22 mouse cellular contexts compared by ENCODE assay signal in genomic region chr6:29247072-29247471, GRCm38 (mm10). TPM values are rescaled to one million over a fixed set of nuclear protein-coding genes. Genes with fewer than 3 reads are reported as not detected.
DNase-seq lines count a peak whose midpoint lies in the region; ATAC-seq and TF ChIP-seq lines count a peak whose summit lies in the region.
"Had no signal": no experiment of that assay in that cellular context is flagged by ENCODE, and none has a peak within 500 bp of the region (broad histone marks: within the 10 kb centered on the region; RNA-seq: fewer than 3 reads in every experiment).

No protein-coding gene starts in this region.

- no peaks in the 10 kb centered on the region for H3K36me3 ChIP-seq in megakaryocyte, embryonic 14.5 days (replicated peaks; ENCODE audit: low read length)
- H3K36me3 ChIP-seq in intestine, postnatal 0 days (ENCODE audit: control insufficient read depth, insufficient read depth): no peaks in the 10 kb centered on the region
- no peaks in the 10 kb centered on the region for H3K36me3 ChIP-seq in neural tube, embryonic 15.5 days
- H3K36me3 ChIP-seq: embryonic facial prominence, embryonic 12.5 days; forebrain, embryonic 12.5 days; heart, embryonic 15.5 days; hindbrain, embryonic 10.5 days had no signal

- H3K4me2 ChIP-seq in intestine, postnatal 0 days (replicated peaks; ENCODE audit: low read depth): no peak overlapping the region
- no peak overlapping the region for H3K4me2 ChIP-seq in neural tube, embryonic 15.5 days
- H3K4me2 ChIP-seq: embryonic facial prominence, embryonic 12.5 days; forebrain, embryonic 12.5 days; heart, embryonic 11.5 days; heart, embryonic 15.5 days; hindbrain, embryonic 14.5 days had no signal

- H3K4me3 ChIP-seq in megakaryocyte, embryonic 14.5 days (replicated peaks): peak overlapping the region; percentile 51
- H3K4me3 ChIP-seq in intestine, postnatal 0 days (ENCODE audit: low read depth, low read length): no peak overlapping the region
- no peak overlapping the region for H3K4me3 ChIP-seq in neural tube, embryonic 15.5 days (replicated peaks)
- H3K4me3 ChIP-seq: embryonic facial prominence, embryonic 12.5 days; forebrain, embryonic 12.5 days; heart, embryonic 15.5 days; hindbrain, embryonic 10.5 days had no signal

- H3K9me3 ChIP-seq in megakaryocyte, embryonic 14.5 days: no peaks in the 10 kb centered on the region
- no peaks in the 10 kb centered on the region for H3K9me3 ChIP-seq in intestine, postnatal 0 days (ENCODE audit: control insufficient read depth)
- H3K9me3 ChIP-seq in neural tube, embryonic 15.5 days (replicated peaks): no peaks in the 10 kb centered on the region
- H3K9me3 ChIP-seq: embryonic facial prominence, embryonic 12.5 days; forebrain, embryonic 12.5 days; heart, embryonic 15.5 days; hindbrain, embryonic 10.5 days had no signal

- H3K27ac ChIP-seq in intestine, postnatal 0 days (ENCODE audit: low read depth, low read length): no peak overlapping the region
- no peak overlapping the region for H3K27ac ChIP-seq in neural tube, embryonic 15.5 days (replicated peaks)
- H3K27ac ChIP-seq: embryonic facial prominence, embryonic 12.5 days; forebrain, embryonic 12.5 days; heart, embryonic 15.5 days; hindbrain, embryonic 10.5 days; hindbrain, embryonic 14.5 days had no signal

- WGBS in intestine, postnatal 0 days: 32% methylated on average over 4 of the region's 4 CpGs
- 16% methylated on average over 4 of the region's 4 CpGs for WGBS in neural tube, embryonic 15.5 days

- peaks cover 24% of the 10 kb centered on the region for H3K4me1 ChIP-seq in megakaryocyte, embryonic 14.5 days
- no peaks in the 10 kb centered on the region for H3K4me1 ChIP-seq in intestine, postnatal 0 days (replicated peaks; ENCODE audit: control insufficient read depth, insufficient read depth, low read length)
- no peaks in the 10 kb centered on the region for H3K4me1 ChIP-seq in neural tube, embryonic 15.5 days
- H3K4me1 ChIP-seq: embryonic facial prominence, embryonic 12.5 days; forebrain, embryonic 12.5 days; heart, embryonic 15.5 days had no signal

- peak; percentile 67 for DNase-seq in NIH3T3 (ENCODE audit: low read depth)
- no peak for DNase-seq in spleen, postnatal 36 days (ENCODE audit: low spot score in 2 of 2)
- DNase-seq: adrenal gland, postnatal 10 days; B cell, adult 2 months; cerebellum, adult 11 months; cerebellum, adult 9-10 months; cerebellum, postnatal 25 days; gastrocnemius, postnatal 10 days; heart, adult 18-20 months had no signal

- ATAC-seq in megakaryocyte, adult 5-6 weeks (ENCODE audit: poor library complexity, severe bottlenecking): no peak
- peak; percentile 59; the same call in 1 of the 2 replicates for ATAC-seq in intestine, postnatal 0 days
- no peak for ATAC-seq in neural tube, embryonic 15.5 days (ENCODE audit: low FRiP score)
- no peak for ATAC-seq in activated CD4-positive, CD25-positive, alpha-beta regulatory T cell, adult 4 months
- ATAC-seq: forebrain, embryonic 16.5 days had no signal

- TF ChIP-seq CTCF in intestine, postnatal 0 days (IDR thresholded peaks at IDR 0.05; ENCODE audit: low read depth): no peak

- H3K9ac ChIP-seq in intestine, postnatal 0 days (ENCODE audit: low read depth, low read length): no peak overlapping the region
- H3K9ac ChIP-seq in neural tube, embryonic 15.5 days (replicated peaks): no peak overlapping the region
- H3K9ac ChIP-seq: embryonic facial prominence, embryonic 12.5 days; forebrain, embryonic 12.5 days; heart, embryonic 15.5 days; hindbrain, embryonic 14.5 days had no signal

- H3K27me3 ChIP-seq in megakaryocyte, embryonic 14.5 days (replicated peaks): peaks cover 25% of the 10 kb centered on the region
- no peaks in the 10 kb centered on the region for H3K27me3 ChIP-seq in intestine, postnatal 0 days (replicated peaks; ENCODE audit: control insufficient read depth, insufficient read depth, low read length)
- H3K27me3 ChIP-seq in neural tube, embryonic 15.5 days (replicated peaks): no peaks in the 10 kb centered on the region
- H3K27me3 ChIP-seq: embryonic facial prominence, embryonic 12.5 days; forebrain, embryonic 12.5 days had no signal

RNA-seq across cellular contexts. Expression of gene Hilpda, which starts 25.2 kb away (rescaled TPM):
- 14.3 and 43.1 TPM in 2 replicates for polyA plus RNA-seq in megakaryocyte, embryonic 14.5 days (2012; ENCODE audit: insufficient read depth, low replicate concordance)
- 2.2 and 7.1 TPM in 2 replicates for total RNA-seq in megakaryocyte, adult 5-6 weeks (2015)
- total RNA-seq in megakaryocyte, adult 5-6 weeks (2017): 1.9 and 3.1 TPM in 2 replicates
- 20.7 and 27.2 TPM in 2 replicates for polyA plus RNA-seq in intestine, postnatal 0 days (2015; fragmentation: Nextera tagmentation; extraction: Ambion mirVana)
- polyA plus RNA-seq in neural tube, embryonic 15.5 days (2015; fragmentation: Nextera tagmentation; extraction: Ambion mirVana): 28.4 and 29.0 TPM in 2 replicates
- polyA plus RNA-seq in activated CD4-positive, CD25-positive, alpha-beta regulatory T cell, adult 4 months (2017; shearing (Covaris generic)): 10 to 100 TPM; 28.1 to 33.4 TPM

RNA-seq across cellular contexts. Expression of gene Impdh1, which starts 30.9 kb away (rescaled TPM):
- polyA plus RNA-seq in megakaryocyte, embryonic 14.5 days (2012; ENCODE audit: insufficient read depth, low replicate concordance): 281 and 443 TPM in 2 replicates
- total RNA-seq in megakaryocyte, adult 5-6 weeks (2015): 7.8 and 12.0 TPM in 2 replicates
- total RNA-seq in megakaryocyte, adult 5-6 weeks (2017): 9.0 and 11.6 TPM in 2 replicates
- polyA plus RNA-seq in intestine, postnatal 0 days (2015; fragmentation: Nextera tagmentation; extraction: Ambion mirVana): 10.6 and 11.7 TPM in 2 replicates
- 84.1 and 84.2 TPM in 2 replicates for polyA plus RNA-seq in neural tube, embryonic 15.5 days (2015; fragmentation: Nextera tagmentation; extraction: Ambion mirVana)
- polyA plus RNA-seq in activated CD4-positive, CD25-positive, alpha-beta regulatory T cell, adult 4 months (2017; shearing (Covaris generic)): 10 to 100 TPM; 13.0 to 16.5 TPM

RNA-seq across cellular contexts. Expression of gene Fam71f2, which starts 32.3 kb away (rescaled TPM):
- not detected in 2 replicates for polyA plus RNA-seq in megakaryocyte, embryonic 14.5 days (2012; ENCODE audit: insufficient read depth, low replicate concordance)
- total RNA-seq in megakaryocyte, adult 5-6 weeks (2015): not detected in 2 replicates
- not detected in 2 replicates for total RNA-seq in megakaryocyte, adult 5-6 weeks (2017)
- polyA plus RNA-seq in intestine, postnatal 0 days (2015; fragmentation: Nextera tagmentation; extraction: Ambion mirVana): not detected in 2 replicates
- polyA plus RNA-seq in neural tube, embryonic 15.5 days (2015; fragmentation: Nextera tagmentation; extraction: Ambion mirVana): 0.26 and 0.46 TPM in 2 replicates
- polyA plus RNA-seq in activated CD4-positive, CD25-positive, alpha-beta regulatory T cell, adult 4 months (2017; shearing (Covaris generic)): 1 to 10 TPM in 1 of 2 experiments, not detected in 1; 1.1 TPM
- total RNA-seq: heart, adult 18-20 months; heart, postnatal 25 days had no signal
